In genomic region chr10:33735251-33735650, GRCm38 (mm10) we compare ENCODE assay signal across 12 mouse cellular contexts. TPM values are rescaled to one million over a fixed set of nuclear protein-coding genes. Genes with fewer than 3 reads are reported as not detected.
"Had no signal": no experiment of that assay in that cellular context is flagged by ENCODE, and none has a peak within 500 bp of the region (broad histone marks: within the 10 kb centered on the region; RNA-seq: fewer than 3 reads in every experiment).

No protein-coding gene starts in this region.

RNA-seq across cellular contexts. Expression of gene Sult3a2, which starts 51.3 kb away (rescaled TPM):
- polyA plus RNA-seq: neural tube, embryonic 13.5 days; neural tube, embryonic 14.5 days; neural tube, embryonic 15.5 days; small intestine, adult 2 months; spleen, adult 2 months; stomach, embryonic 14.5 days; stomach, embryonic 15.5 days; stomach, embryonic 16.5 days; stomach, postnatal 0 days; thymus, adult 2 months; thymus, postnatal 0 days; urinary bladder, adult 2 months had no signal
